Mouse (Mus musculus): ENCODE data around the gene Fus.

GRCm38 (mm10) chr7:128032989-128033293 is 65.7 kb downstream of the Fus start:
- TF ChIP-seq CTCF (IDR thresholded peaks at IDR 0.05; ENCODE audit: low read depth) (no peak), EP300 (IDR thresholded peaks at IDR 0.05; ENCODE audit: low read depth) (no peak)

Data from liver, postnatal 0 days (tissue).